In genomic region chr11:76178726-76179494, GRCm38 (mm10) we compare ENCODE assay signal across 8 mouse cellular contexts. TPM values are rescaled to one million over a fixed set of nuclear protein-coding genes. Genes with fewer than 3 reads are reported as not detected.
A peak's percentile ranks its signal among the peaks of the same experiment; 100 is the strongest.
DNase-seq lines count a peak whose midpoint lies in the region; ATAC-seq and TF ChIP-seq lines count a peak whose summit lies in the region.

No protein-coding gene starts in this region.

- TF ChIP-seq CTCF in lung, adult 2 months (IDR thresholded peaks at IDR 0.05; ENCODE audit: insufficient read depth, low read length), result no peak

- H3K9me3 ChIP-seq in kidney, embryonic 14.5 days (ENCODE audit: control insufficient read depth, low read length), result no peaks in the 10 kb centered on the region
- H3K9me3 ChIP-seq in liver, embryonic 11.5 days (ENCODE audit: control insufficient read depth, low read length), result no peaks in the 10 kb centered on the region

- peaks cover 4% of the 10 kb centered on the region; the same call in 1 of the 2 replicates for H3K36me3 ChIP-seq in kidney, embryonic 14.5 days (ENCODE audit: control insufficient read depth, insufficient read depth, low read length)
- no peaks in the 10 kb centered on the region for H3K36me3 ChIP-seq in liver, embryonic 11.5 days (ENCODE audit: control insufficient read depth, insufficient read depth, low read length)

- no peak for DNase-seq in lung, adult 2 months
- no peak for DNase-seq in lung, postnatal 25 days (ENCODE audit: low spot score)
- peak; percentile 46 to 65 for DNase-seq in cerebellum, postnatal 10 days
- peak; percentile 36 to 53 for DNase-seq in frontal cortex, postnatal 14 days (ENCODE audit: low spot score in 2 of 2)
- DNase-seq in liver, embryonic 11.5 days (ENCODE audit: low spot score), result peak; percentile 50
- peak; percentile 17 for DNase-seq in naive thymus-derived CD4-positive, alpha-beta T cell, adult 2 months (ENCODE audit: low read depth)
- DNase-seq in thymus, postnatal 14 days, result peak; percentile 10

- H3K9ac ChIP-seq in kidney, embryonic 14.5 days (ENCODE audit: low read depth, low read length), result peak overlapping the region; percentile 63
- H3K9ac ChIP-seq in liver, embryonic 11.5 days (ENCODE audit: low read depth, low read length), result peak overlapping the region; percentile 86

- no peaks in the 10 kb centered on the region for H3K27me3 ChIP-seq in kidney, embryonic 14.5 days (ENCODE audit: control insufficient read depth, insufficient read depth, low read length)
- no peaks in the 10 kb centered on the region for H3K27me3 ChIP-seq in liver, embryonic 11.5 days (replicated peaks; ENCODE audit: control insufficient read depth, insufficient read depth, low read length)

- H3K4me3 ChIP-seq in lung, adult 2 months (replicated peaks; ENCODE audit: extremely low read depth, low read depth, low read length), result peak overlapping the region; percentile 75
- peak overlapping the region; percentile 88 for H3K4me3 ChIP-seq in kidney, embryonic 14.5 days (ENCODE audit: low read length)
- H3K4me3 ChIP-seq in liver, embryonic 11.5 days (ENCODE audit: low read depth, low read length), result peak overlapping the region; percentile 84

- peak overlapping the region; percentile 93 for H3K4me2 ChIP-seq in kidney, embryonic 14.5 days (replicated peaks; ENCODE audit: low read depth, low read length)
- peak overlapping the region; percentile 85 for H3K4me2 ChIP-seq in liver, embryonic 11.5 days

- H3K27ac ChIP-seq in kidney, embryonic 14.5 days (ENCODE audit: low read depth, low read length), result 0 out of 2 replicates have a peak overlapping the region, but pooled peaks have one; percentile 18
- peak overlapping the region; percentile 53; the same call in 1 of the 2 replicates for H3K27ac ChIP-seq in liver, embryonic 11.5 days (ENCODE audit: low read depth, low read length)

- no peak for TF ChIP-seq POLR2A in lung, adult 2 months (IDR thresholded peaks at IDR 0.05; ENCODE audit: borderline replicate concordance, extremely low read depth, low read depth, low read length)

- H3K4me1 ChIP-seq in lung, adult 2 months (ENCODE audit: control insufficient read depth, insufficient read depth, low read length), result peaks cover 6% of the 10 kb centered on the region; the same call in 1 of the 2 replicates
- H3K4me1 ChIP-seq in kidney, embryonic 14.5 days (ENCODE audit: control insufficient read depth, insufficient read depth, low read length), result peaks cover 9% of the 10 kb centered on the region; the same call in 1 of the 2 replicates
- H3K4me1 ChIP-seq in liver, embryonic 11.5 days (replicated peaks; ENCODE audit: control insufficient read depth, insufficient read depth, low read length), result peaks cover 5% of the 10 kb centered on the region; the same call in 1 of the 2 replicates

- peak; percentile 83 for ATAC-seq in kidney, embryonic 14.5 days (ENCODE audit: low FRiP score, low TSS enrichment)
- peak; percentile 72 for ATAC-seq in liver, embryonic 11.5 days (replicated peaks; ENCODE audit: low FRiP score)

- under 1% methylated on average over 28 of the region's 28 CpGs for WGBS in lung, adult 2 months
- WGBS in kidney, embryonic 14.5 days, result 1% methylated on average over 28 of the region's 28 CpGs
- WGBS in liver, embryonic 11.5 days, result under 1% methylated on average over 28 of the region's 28 CpGs

RNA-seq across cellular contexts. Expression of gene Vps53, which starts 0.5 kb away (rescaled TPM):
- 16.3 and 22.2 TPM in 2 replicates for polyA plus RNA-seq in lung, adult 2 months (2012; rRNA removed)
- 27.3 and 40.8 TPM in 2 replicates for polyA plus RNA-seq in kidney, embryonic 14.5 days (2014; fragmentation: Nextera tagmentation; extraction: Ambion mirVana)
- polyA plus RNA-seq in liver, embryonic 11.5 days (2014; fragmentation: Nextera tagmentation; extraction: Ambion mirVana), result 30.8 and 31.5 TPM in 2 replicates

RNA-seq across cellular contexts. Expression of gene Fam57a, which starts 0.6 kb away (rescaled TPM):
- 26.3 and 115 TPM in 2 replicates for polyA plus RNA-seq in lung, adult 2 months (2012; rRNA removed)
- 25.5 and 26.5 TPM in 2 replicates for polyA plus RNA-seq in kidney, embryonic 14.5 days (2014; fragmentation: Nextera tagmentation; extraction: Ambion mirVana)
- polyA plus RNA-seq in liver, embryonic 11.5 days (2014; fragmentation: Nextera tagmentation; extraction: Ambion mirVana), result 14.8 and 15.4 TPM in 2 replicates

RNA-seq across cellular contexts. Expression of gene Dbil5, which starts 38.5 kb away (rescaled TPM):
- polyA plus RNA-seq in lung, adult 2 months (2012; rRNA removed), result 0.76 TPM in 1 of 2 replicates, not detected in the other
- polyA plus RNA-seq in kidney, embryonic 14.5 days (2014; fragmentation: Nextera tagmentation; extraction: Ambion mirVana), result 1.2 and 1.6 TPM in 2 replicates
- 0.74 TPM in 1 of 2 replicates, not detected in the other for polyA plus RNA-seq in liver, embryonic 11.5 days (2014; fragmentation: Nextera tagmentation; extraction: Ambion mirVana)

RNA-seq across cellular contexts. Expression of gene Gemin4, which starts 38.6 kb away (rescaled TPM):
- polyA plus RNA-seq in lung, adult 2 months (2012; rRNA removed), result 5.7 and 6.6 TPM in 2 replicates
- polyA plus RNA-seq in kidney, embryonic 14.5 days (2014; fragmentation: Nextera tagmentation; extraction: Ambion mirVana), result 18.8 and 43.8 TPM in 2 replicates
- 50.2 and 58.3 TPM in 2 replicates for polyA plus RNA-seq in liver, embryonic 11.5 days (2014; fragmentation: Nextera tagmentation; extraction: Ambion mirVana)

Comparison
In these comparisons a context has a peak if more than half of its experiments do, and no peak if none do; other contexts are left out.
1. DNase-seq: peak in cerebellum, postnatal 10 days (2 of 2), frontal cortex, postnatal 14 days (2 of 2), liver, embryonic 11.5 days (single experiment), naive thymus-derived CD4-positive, alpha-beta T cell, adult 2 months (single experiment) and thymus, postnatal 14 days (single experiment); none in lung, adult 2 months (single experiment) and lung, postnatal 25 days (single experiment).
2. Peak in every context shown above with its lines, with median percentiles within 50 percentile points of each other: H3K4me3 ChIP-seq.